Mouse (Mus musculus) left cerebral cortex, postnatal 25 days (tissue): ENCODE results near the gene Muc1. TPM values are rescaled to one million over a fixed set of nuclear protein-coding genes. Genes with fewer than 3 reads are reported as not detected.

Experiments used
- DNase-seq, 2 experiments: peaks; one replicate each; pipeline ENCODE4 v3.0.0; 2022; ENCODE audit warnings: low spot score in 2 of 2, mixed read lengths in 1 of 2
- intact Hi-C: fragments of 180-260 bp; cut with DNase I; formaldehyde crosslinking; loops from one replicate; pipeline ENCODE4 v1.15.1; 2025
- microRNA-seq, 2 experiments: library from miRNA; unstranded; fragments of <30 nt; microRNA quantifications; one replicate each; pipeline ENCODE4 v1.2.0; 2022
- total RNA-seq, 2 experiments: library from RNA; stranded (reverse); gene quantifications; 2 replicates each; pipeline ENCODE4 v1.2.3; 2021

The Muc1 gene
- total RNA-seq, 2 experiments from 2014 or later: 0.80 to 1.2 TPM

- DNase-seq: peak; percentile 83 to 88
- intact Hi-C loops: loop anchor here (1.0 kb wide), 1 partner anchor 31 kb away; no protein-coding TSS in a partner anchor
These were observed 52.9 kb downstream of the Muc1 start for GRCm38 (mm10) chr3:89281579-89282290.

- no peak for DNase-seq
- intact Hi-C loops: loop anchor here (1.0 kb wide), 1 partner anchor 32 kb away; no protein-coding TSS in a partner anchor
These were observed 53.4 kb downstream of the Muc1 start for GRCm38 (mm10) chr3:89282291-89282643.

Small RNA genes lying within 50 kb of the gene (microRNA-seq; reads per million reads assigned to microRNA genes)
- gene Mir92b: 5,407 to 6,896 reads per million in 2 experiments

Other genes with a start within 250 kb of the Muc1 start
- gene Rusc1, start 135.7 kb upstream of the Muc1 start, total RNA-seq: 100 to 1,000 TPM; 189 to 195 TPM
- not detected for gene Gm43738, start 128.0 kb upstream of the Muc1 start, total RNA-seq
- 10 to 100 TPM; 81.0 to 88.8 TPM for gene Fdps, start 127.1 kb upstream of the Muc1 start, total RNA-seq
- not detected for gene Pklr, start 92.9 kb upstream of the Muc1 start, total RNA-seq
- 10 to 100 TPM; 16.0 to 18.7 TPM for gene Hcn3, start 68.9 kb upstream of the Muc1 start, total RNA-seq
- gene Clk2, start 64.3 kb upstream of the Muc1 start, total RNA-seq: 10 to 100 TPM; 39.0 to 46.6 TPM
- gene Scamp3, start 51.6 kb upstream of the Muc1 start, total RNA-seq: 10 to 100 TPM; 67.1 to 70.2 TPM
- 10 to 100 TPM; 61.6 to 64.9 TPM for gene Fam189b, start 45.9 kb upstream of the Muc1 start, total RNA-seq
- gene Gba, start 26.1 kb upstream of the Muc1 start, total RNA-seq: 10 to 100 TPM; 66.5 to 67.7 TPM
- gene Thbs3, start 13.9 kb upstream of the Muc1 start, total RNA-seq: 10 to 100 TPM; 23.6 to 26.5 TPM
- gene Mtx1, start 2.0 kb upstream of the Muc1 start, total RNA-seq: 10 to 100 TPM; 89.5 to 94.5 TPM
- 10 to 100 TPM; 69.2 to 69.4 TPM for gene Krtcap2, start 16.9 kb downstream of the Muc1 start, total RNA-seq
- 10 to 100 TPM; 89.8 to 94.3 TPM for gene Trim46, start 17.3 kb downstream of the Muc1 start, total RNA-seq
- gene Dpm3, start 30.3 kb downstream of the Muc1 start, total RNA-seq: 10 to 100 TPM; 47.8 to 48.1 TPM
- 10 to 100 TPM; 32.1 to 37.4 TPM for gene Slc50a1, start 41.5 kb downstream of the Muc1 start, total RNA-seq
- 1 to 10 TPM; 4.1 to 5.2 TPM for gene Efna1, start 52.1 kb downstream of the Muc1 start, total RNA-seq
- 10 to 100 TPM; 51.3 to 56.8 TPM for gene Efna3, start 93.9 kb downstream of the Muc1 start, total RNA-seq
- gene Efna4, start 109.0 kb downstream of the Muc1 start, total RNA-seq: under 1 TPM; 0.27 to 0.37 TPM
- gene Adam15, start 120.9 kb downstream of the Muc1 start, total RNA-seq: 100 to 1,000 TPM; 101 to 105 TPM
- gene Dcst2, start 132.9 kb downstream of the Muc1 start, total RNA-seq: under 1 TPM in 1 of 2 experiments, not detected in 1; 0.32 TPM
- not detected for gene Dcst1, start 136.2 kb downstream of the Muc1 start, total RNA-seq
- 10 to 100 TPM; 11.9 to 14.8 TPM for gene Zbtb7b, start 165.7 kb downstream of the Muc1 start, total RNA-seq
- gene Lenep, start 173.7 kb downstream of the Muc1 start, total RNA-seq: 1 to 10 TPM in 1 of 2 experiments, not detected in 1; 3.0 TPM
- 10 to 100 TPM; 32.6 to 32.9 TPM for gene Flad1, start 182.8 kb downstream of the Muc1 start, total RNA-seq
- 1 to 10 TPM; 1.9 to 3.1 TPM for gene Cks1b, start 189.3 kb downstream of the Muc1 start, total RNA-seq
- 10 to 100 TPM; 10.7 to 14.6 TPM for gene Shc1, start 189.4 kb downstream of the Muc1 start, total RNA-seq
- 10 to 100 TPM; 51.6 to 60.2 TPM for gene Pygo2, start 201.2 kb downstream of the Muc1 start, total RNA-seq
- gene Pbxip1, start 207.6 kb downstream of the Muc1 start, total RNA-seq: 10 to 100 TPM; 37.5 to 38.6 TPM
- 10 to 100 TPM; 31.0 to 33.1 TPM for gene Pmvk, start 225.5 kb downstream of the Muc1 start, total RNA-seq